Mouse (Mus musculus) forebrain, postnatal 0 days (tissue): Measurements from ENCODE around the gene Mpi. TPM values are rescaled to one million over a fixed set of nuclear protein-coding genes. Genes with fewer than 3 reads are reported as not detected.

Experiments used
- ATAC-seq: fragments of 200-750 bp; cut with Nextera tagmentation; 2 replicates; pipeline ENCODE4 v1.8.0; 2017; ENCODE audit warnings: mild to moderate bottlenecking, moderate library complexity
- DNase-seq: peaks from one replicate; pipeline ENCODE4 v3.0.0-alpha.2; 2015
- H3K27ac ChIP-seq: fragments of 300-500 bp; sonication (generic); 2 replicates; pipeline ENCODE4 v1.5.1; 2014; ENCODE audit warnings: low read depth, mild to moderate bottlenecking, antibody characterized with exemption, low read length, moderate library complexity, mixed read lengths
- H3K27me3 ChIP-seq: fragments of 300-500 bp; sonication (generic); 2 replicates; pipeline ENCODE4 v1.6.1; 2014; ENCODE audit warnings: mild to moderate bottlenecking, low read length, mixed read lengths; ENCODE audit not compliant: insufficient read depth
- H3K36me3 ChIP-seq: fragments of 300-500 bp; sonication (generic); 2 replicates; pipeline ENCODE4 v1.6.1; 2014; ENCODE audit warnings: mild to moderate bottlenecking, moderate library complexity; ENCODE audit not compliant: insufficient read depth
- H3K4me1 ChIP-seq: fragments of 300-500 bp; sonication (generic); 2 replicates; pipeline ENCODE4 v1.6.1; 2014; ENCODE audit warnings: antibody characterized with exemption; ENCODE audit not compliant: insufficient read depth
- H3K4me2 ChIP-seq: fragments of 300-500 bp; sonication (generic); 2 replicates; pipeline ENCODE4 v1.6.1; 2014; ENCODE audit warnings: low read depth, mild to moderate bottlenecking, moderate library complexity
- H3K4me3 ChIP-seq: fragments of 300-500 bp; sonication (generic); 2 replicates; pipeline ENCODE4 v1.5.1; 2014; ENCODE audit warnings: low read depth, low read length, mixed read lengths
- H3K9ac ChIP-seq: fragments of 300-500 bp; sonication (generic); 2 replicates; pipeline ENCODE4 v1.6.1; 2014; ENCODE audit warnings: mild to moderate bottlenecking
- H3K9me3 ChIP-seq: fragments of 300-500 bp; sonication (generic); 2 replicates; pipeline ENCODE4 v1.6.1; 2016; ENCODE audit warnings: low read length
- CTCF ChIP-seq: sonication (generic); IDR thresholded peaks from 2 replicates; pipeline ENCODE4 v1.5.1; 2016; ENCODE audit warnings: antibody characterized with exemption, control low read depth, low read depth
- WGBS: fragments of 180-500 bp; shearing (Covaris S2); extraction: QIAGEN DNeasy Blood & Tissue Kit; methylation state at CpG from one replicate; pipeline ENCODE4 v1.1.7; 2014; 5-methylcytosine and 5-hydroxymethylcytosine counted together
- polyA plus RNA-seq: library from polyadenylated mRNA; unstranded; fragments of >200 nt; fragmentation: Nextera tagmentation; extraction: Ambion mirVana; gene quantifications from 2 replicates; pipeline ENCODE4 v1.2.1, GENCODE M21; 2015
- total RNA-seq: library from RNA; depleted of rRNA; stranded (reverse); fragments of >200 nt; gene quantifications from 2 replicates; pipeline ENCODE4 v1.2.3, GENCODE M21; 2014

Gene Mpi
- total and polyA plus RNA-seq, 2 experiments from 2014 or later = 46.1 to 49.3 TPM

- Histone ChIP-seq H3K27me3 (no peaks in the 10 kb centered on the region), H3K27ac (no peak overlapping the region), H3K9me3 (no peaks in the 10 kb centered on the region), H3K4me2 (no peak overlapping the region), H3K4me3 (no peak overlapping the region), H3K4me1 (no peaks in the 10 kb centered on the region), H3K9ac (no peak overlapping the region), H3K36me3 (peaks cover 33% of the 10 kb centered on the region)
- WGBS = 89% methylated on average over 3 of the region's 3 CpGs
- DNase-seq (no peak), ATAC-seq (no peak)
- TF ChIP-seq CTCF = no peak
These were observed 23.0 kb upstream of the Mpi start for GRCm38 (mm10) chr9:57575577-57575976.

GRCm38 (mm10) chr9:57574397-57574796 lies 21.8 kb upstream of the Mpi start:
- no peaks in the 10 kb centered on the region for H3K27me3 ChIP-seq
- H3K36me3 ChIP-seq = peaks cover 25% of the 10 kb centered on the region
- ATAC-seq (no peak), DNase-seq (no peak)
- H3K4me1 ChIP-seq = no peaks in the 10 kb centered on the region
- H3K4me2 ChIP-seq = no peak overlapping the region
- no peak for TF ChIP-seq CTCF
- H3K27ac ChIP-seq = no peak overlapping the region
- H3K9me3 ChIP-seq = no peaks in the 10 kb centered on the region
- no peak overlapping the region for H3K4me3 ChIP-seq
- no peak overlapping the region for H3K9ac ChIP-seq

- no peak for TF ChIP-seq CTCF
- WGBS = 96% methylated on average over 6 of the region's 6 CpGs
- Histone ChIP-seq H3K9ac (no peak overlapping the region), H3K27me3 (no peaks in the 10 kb centered on the region), H3K9me3 (no peaks in the 10 kb centered on the region), H3K4me2 (no peak overlapping the region), H3K4me3 (no peak overlapping the region), H3K36me3 (peaks cover 18% of the 10 kb centered on the region), H3K27ac (no peak overlapping the region), H3K4me1 (0 out of 2 replicates have a peak, but pooled peaks cover 7% of the 10 kb centered on the region)
- ATAC-seq (no peak), DNase-seq (no peak)
These were observed 15.9 kb upstream of the Mpi start for GRCm38 (mm10) chr9:57568500-57568899.

GRCm38 (mm10) chr9:57566846-57567245 lies 14.3 kb upstream of the Mpi start:
- Histone ChIP-seq H3K9ac (no peak overlapping the region), H3K4me1 (peaks cover 11% of the 10 kb centered on the region), H3K9me3 (no peaks in the 10 kb centered on the region), H3K36me3 (peaks cover 18% of the 10 kb centered on the region), H3K27ac (no peak overlapping the region), H3K27me3 (no peaks in the 10 kb centered on the region), H3K4me3 (no peak overlapping the region), H3K4me2 (no peak overlapping the region)
- TF ChIP-seq CTCF = peak; percentile 52
- no peak for DNase-seq
- no peak for ATAC-seq
- 60% methylated on average over 8 of the region's 8 CpGs for WGBS

GRCm38 (mm10) chr9:57565741-57566221 lies 13.2 kb upstream of the Mpi start:
- Histone ChIP-seq H3K9ac (no peak overlapping the region), H3K9me3 (no peaks in the 10 kb centered on the region), H3K27me3 (no peaks in the 10 kb centered on the region), H3K4me2 (peak overlapping the region; percentile 15; the same call in 1 of the 2 replicates), H3K4me3 (no peak overlapping the region), H3K4me1 (peaks cover 17% of the 10 kb centered on the region), H3K36me3 (peaks cover 18% of the 10 kb centered on the region), H3K27ac (peak overlapping the region; percentile 70)
- ATAC-seq (peak; percentile 60), DNase-seq (peak; percentile 70)
- TF ChIP-seq CTCF = no peak
- WGBS = 26% methylated on average over 10 of the region's 10 CpGs

GRCm38 (mm10) chr9:57564609-57565008 lies 12.0 kb upstream of the Mpi start:
- ATAC-seq = no peak

GRCm38 (mm10) chr9:57562896-57563372 lies 10.4 kb upstream of the Mpi start:
- H3K9me3 ChIP-seq = no peaks in the 10 kb centered on the region
- ATAC-seq = no peak
- H3K4me1 ChIP-seq = peaks cover 17% of the 10 kb centered on the region
- no peak for TF ChIP-seq CTCF
- H3K36me3 ChIP-seq = peaks cover 2% of the 10 kb centered on the region; the same call in 1 of the 2 replicates
- H3K4me2 ChIP-seq = no peak overlapping the region
- H3K9ac ChIP-seq = no peak overlapping the region
- DNase-seq = no peak
- H3K27ac ChIP-seq = 0 out of 2 replicates have a peak overlapping the region, but pooled peaks have one; percentile 9
- no peak overlapping the region for H3K4me3 ChIP-seq
- no peaks in the 10 kb centered on the region for H3K27me3 ChIP-seq
- 90% methylated on average over 4 of the region's 4 CpGs for WGBS

More at GRCm38 (mm10) chr9:57564609-57565008, 12.0 kb upstream of the Mpi start:
- Histone ChIP-seq H3K36me3 (peaks cover 18% of the 10 kb centered on the region), H3K4me2 (no peak overlapping the region), H3K27me3 (no peaks in the 10 kb centered on the region), H3K27ac (no peak overlapping the region), H3K9ac (no peak overlapping the region), H3K4me3 (no peak overlapping the region), H3K4me1 (peaks cover 17% of the 10 kb centered on the region), H3K9me3 (no peaks in the 10 kb centered on the region)
- TF ChIP-seq CTCF = no peak
- no peak for DNase-seq
- 91% methylated on average over 6 of the region's 6 CpGs for WGBS
